Mouse (Mus musculus) limb, embryonic 10.5 days (tissue): ENCODE data around the gene Rpl36al. TPM values are rescaled to one million over a fixed set of nuclear protein-coding genes. Genes with fewer than 3 reads are reported as not detected.
"Not testable (repeated sequence)": the region's sequence is repeated elsewhere in the genome, so short reads cannot be mapped to it uniquely, and the experiment has no call there.

Source experiments
- DNase-seq: peaks from one replicate; pipeline ENCODE4 v3.0.0-alpha.2; 2017; ENCODE audit warnings: low spot score
- H3K27ac ChIP-seq: fragments of 300-500 bp; sonication (generic); 2 replicates; pipeline ENCODE4 v1.5.1; 2016; ENCODE audit warnings: mild to moderate bottlenecking
- H3K27me3 ChIP-seq: fragments of 300-500 bp; sonication (generic); 2 replicates; pipeline ENCODE4 v1.6.1; 2016; ENCODE audit warnings: low read depth, mild to moderate bottlenecking; ENCODE audit not compliant: poor library complexity, severe bottlenecking
- H3K36me3 ChIP-seq: fragments of 300-500 bp; sonication (generic); 2 replicates; pipeline ENCODE4 v1.6.1; 2016; ENCODE audit warnings: mild to moderate bottlenecking, moderate library complexity
- H3K4me1 ChIP-seq: fragments of 300-500 bp; sonication (generic); 2 replicates; pipeline ENCODE4 v1.6.1; 2016
- H3K4me3 ChIP-seq: fragments of 300-500 bp; sonication (generic); 2 replicates; pipeline ENCODE4 v1.5.1; 2016; ENCODE audit warnings: mild to moderate bottlenecking, moderate library complexity
- H3K9me3 ChIP-seq: fragments of 300-500 bp; sonication (generic); replicated peaks from 2 replicates; pipeline ENCODE4 v1.6.1; 2016; ENCODE audit warnings: mild to moderate bottlenecking
- WGBS: fragments of 180-500 bp; shearing (Covaris S2); methylation state at CpG from one replicate; pipeline ENCODE4 v1.1.7; 2016; 5-methylcytosine and 5-hydroxymethylcytosine counted together
- polyA plus RNA-seq: library from polyadenylated mRNA; unstranded; fragments of >200 nt; fragmentation: Nextera tagmentation; extraction: Ambion mirVana; gene quantifications from 2 replicates; pipeline ENCODE4 v1.2.1, GENCODE M21; 2016

Rpl36al gene
- polyA plus RNA-seq, 1 experiment from 2014 or later = 536 TPM

DNA sequence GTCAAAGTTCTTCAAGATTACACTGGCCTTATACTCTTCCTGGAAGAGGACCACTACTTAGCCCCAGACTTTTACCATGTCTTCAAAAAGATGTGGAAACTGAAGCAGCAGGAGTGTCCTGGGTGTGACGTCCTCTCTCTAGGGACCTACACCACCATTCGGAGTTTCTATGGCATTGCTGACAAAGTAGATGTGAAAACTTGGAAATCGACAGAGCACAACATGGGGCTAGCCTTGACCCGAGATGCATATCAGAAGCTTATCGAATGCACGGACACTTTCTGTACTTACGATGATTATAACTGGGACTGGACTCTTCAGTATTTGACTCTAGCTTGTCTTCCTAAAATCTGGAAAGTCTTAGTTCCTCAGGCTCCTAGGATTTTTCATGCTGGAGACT lies 1.5 kb upstream of the Rpl36al start:
- Histone ChIP-seq H3K27ac (peak overlapping the region; percentile 96), H3K27me3 (no peaks in the 10 kb centered on the region), H3K4me1 (peaks cover 16% of the 10 kb centered on the region), H3K36me3 (peaks cover 48% of the 10 kb centered on the region), H3K4me3 (peak overlapping the region; percentile 87), H3K9me3 (no peaks in the 10 kb centered on the region)
- WGBS = 84% methylated on average over 7 of the region's 7 CpGs
- DNase-seq = peak; percentile 25

DNA sequence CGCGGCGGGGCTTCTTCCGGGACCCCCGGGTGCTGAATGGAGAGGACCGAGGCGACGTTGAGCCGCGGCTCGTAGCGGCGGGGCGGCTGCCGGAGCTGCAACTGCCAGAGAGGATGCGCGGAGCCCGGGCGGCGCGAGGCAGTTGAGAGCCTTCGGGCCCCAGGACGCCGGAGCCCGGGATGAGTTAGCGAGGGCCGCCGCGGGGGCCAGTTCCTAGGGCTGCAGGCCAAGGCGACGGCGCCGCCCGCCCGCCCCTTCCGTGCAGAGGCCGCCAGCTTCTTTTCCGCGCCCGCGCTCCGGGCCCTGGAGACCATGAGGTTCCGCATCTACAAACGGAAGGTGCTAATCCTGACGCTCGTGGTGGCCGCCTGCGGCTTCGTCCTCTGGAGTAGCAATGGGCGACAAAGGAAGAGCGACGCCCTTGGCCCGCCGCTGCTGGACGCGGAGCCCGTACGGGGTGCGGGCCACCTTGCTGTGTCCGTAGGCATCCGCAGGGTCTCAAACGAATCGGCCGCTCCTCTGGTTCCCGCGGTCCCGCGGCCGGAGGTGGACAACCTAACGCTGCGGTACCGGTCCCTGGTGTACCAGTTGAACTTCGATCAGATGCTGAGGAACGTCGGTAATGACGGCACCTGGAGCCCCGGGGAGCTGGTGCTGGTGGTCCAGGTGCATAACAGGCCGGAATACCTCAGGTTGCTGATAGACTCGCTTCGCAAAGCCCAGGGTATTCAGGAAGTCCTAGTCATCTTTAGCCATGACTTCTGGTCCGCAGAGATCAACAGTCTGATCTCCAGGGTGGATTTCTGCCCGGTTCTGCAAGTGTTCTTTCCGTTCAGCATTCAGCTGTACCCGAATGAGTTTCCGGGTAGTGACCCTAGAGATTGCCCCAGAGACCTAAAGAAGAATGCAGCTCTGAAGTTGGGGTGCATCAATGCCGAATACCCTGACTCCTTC lies 736 bp upstream of the Rpl36al start:
- peak; percentile 76 for DNase-seq
- H3K4me1 ChIP-seq = peaks cover 16% of the 10 kb centered on the region
- H3K9me3 ChIP-seq = no peaks in the 10 kb centered on the region
- 4% methylated on average over 78 of the region's 86 CpGs for WGBS
- H3K27ac ChIP-seq = peak overlapping the region; percentile 96
- peak overlapping the region; percentile 87 for H3K4me3 ChIP-seq
- no peaks in the 10 kb centered on the region for H3K27me3 ChIP-seq
- peaks cover 44% of the 10 kb centered on the region for H3K36me3 ChIP-seq

DNA sequence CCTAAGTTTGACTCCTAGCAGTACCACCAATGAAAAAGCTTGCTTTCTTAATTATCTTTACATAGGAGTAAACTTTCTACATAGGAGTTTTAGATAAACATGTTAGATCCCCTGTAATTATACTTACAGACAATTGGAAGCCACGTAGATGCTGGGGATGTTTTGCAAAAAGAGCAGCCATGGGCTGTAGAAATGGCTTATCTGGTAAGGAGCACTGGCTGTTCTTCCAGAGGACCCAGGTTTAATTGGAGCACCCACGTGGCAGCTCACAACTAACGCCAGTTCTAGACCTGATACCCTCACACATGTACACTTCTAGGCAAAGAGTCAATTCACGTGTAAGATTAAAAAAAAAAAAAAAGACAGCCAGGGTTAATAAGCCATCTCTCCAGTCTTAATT lies 2.1 kb downstream of the Rpl36al start:
- Histone ChIP-seq H3K9me3 (no peaks in the 10 kb centered on the region), H3K4me1 (peaks cover 13% of the 10 kb centered on the region), H3K4me3 (no peak overlapping the region), H3K27ac (no peak overlapping the region), H3K27me3 (no peaks in the 10 kb centered on the region), H3K36me3 (peaks cover 53% of the 10 kb centered on the region)
- DNase-seq = no peak
- 90% methylated on average over 4 of the region's 4 CpGs for WGBS

DNA sequence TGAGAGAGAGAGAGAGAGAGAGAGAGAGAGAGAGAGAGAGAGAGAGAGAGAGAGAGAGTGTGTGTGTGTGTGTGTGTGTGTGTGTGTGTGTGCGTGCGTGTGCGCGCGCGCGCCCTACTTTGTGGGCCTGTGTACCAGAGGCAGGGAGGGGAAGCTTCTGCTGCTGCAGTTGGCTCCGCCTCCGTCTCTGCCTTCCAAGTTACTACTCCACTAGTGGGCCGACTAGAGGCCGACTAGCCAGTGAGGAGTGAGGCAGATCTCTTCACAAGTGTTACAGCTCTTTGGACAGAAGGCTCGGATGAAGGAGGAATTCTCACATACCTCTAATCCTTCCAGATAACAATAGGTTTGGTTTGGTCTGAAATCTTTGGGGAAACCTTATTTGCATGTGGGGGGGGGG lies 4.5 kb downstream of the Rpl36al start:
- 79% methylated on average over 12 of the region's 12 CpGs for WGBS
- Histone ChIP-seq H3K4me3 (no peak overlapping the region), H3K9me3 (no peaks in the 10 kb centered on the region)

DNA sequence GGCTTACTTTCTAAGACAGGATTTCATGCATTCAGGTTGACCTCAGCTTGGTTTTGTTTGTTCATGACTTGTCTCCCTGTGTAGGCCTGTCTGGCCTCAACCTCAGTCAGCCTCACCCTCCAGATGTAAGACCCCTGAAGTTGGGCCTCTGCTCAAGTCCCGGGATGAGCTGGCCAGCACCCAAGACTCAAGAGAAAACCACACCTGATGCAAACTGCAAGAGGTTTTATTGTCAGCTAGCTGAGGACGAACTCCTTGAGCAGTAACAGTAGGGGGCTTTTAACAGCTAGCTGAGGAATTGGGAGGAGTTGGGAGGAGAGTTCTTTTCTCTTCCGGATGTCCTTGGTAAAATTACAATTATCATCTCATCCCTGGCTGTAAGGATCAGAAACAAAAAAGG lies 6.4 kb downstream of the Rpl36al start:
- 87% methylated on average over 3 of the region's 3 CpGs for WGBS
- H3K27me3 ChIP-seq = no peaks in the 10 kb centered on the region
- peaks cover 87% of the 10 kb centered on the region for H3K36me3 ChIP-seq
- no peak overlapping the region for H3K27ac ChIP-seq
- no peaks in the 10 kb centered on the region for H3K4me1 ChIP-seq
- no peaks in the 10 kb centered on the region for H3K9me3 ChIP-seq
- peak; percentile 20 for DNase-seq
- no peak overlapping the region for H3K4me3 ChIP-seq

More for the DNA sequence above, 4.5 kb downstream of the Rpl36al start:
- peaks cover 70% of the 10 kb centered on the region for H3K36me3 ChIP-seq
- no peak overlapping the region for H3K27ac ChIP-seq
- peak; percentile 25 for DNase-seq
- no peaks in the 10 kb centered on the region for H3K27me3 ChIP-seq
- H3K4me1 ChIP-seq = no peaks in the 10 kb centered on the region

DNA sequence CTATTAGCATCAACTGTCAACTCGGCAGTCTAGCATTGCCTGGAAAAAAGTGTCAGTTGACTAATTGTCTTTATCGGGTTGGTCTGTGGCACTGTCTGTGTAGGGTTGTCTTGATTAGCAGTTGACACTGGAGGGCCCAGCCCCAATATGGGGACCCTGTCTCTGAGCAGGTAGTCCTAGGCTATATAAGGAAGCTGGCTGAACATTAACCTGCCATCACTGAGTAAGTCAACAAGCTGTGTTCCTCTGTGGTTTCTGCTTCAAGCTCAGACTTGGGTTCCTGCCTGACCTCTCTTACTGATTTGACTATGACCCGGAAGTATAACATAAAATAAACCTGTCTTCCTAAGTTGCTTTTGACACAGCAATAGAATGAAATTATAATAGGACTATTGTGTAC lies 7.9 kb downstream of the Rpl36al start:
- Histone ChIP-seq H3K4me3 (no peak overlapping the region), H3K9me3 (no peaks in the 10 kb centered on the region), H3K27ac (no peak overlapping the region), H3K4me1 (no peaks in the 10 kb centered on the region), H3K36me3 (peaks cover 80% of the 10 kb centered on the region), H3K27me3 (no peaks in the 10 kb centered on the region)
- peak; percentile 17 for DNase-seq
- 97% methylated on average over 3 of the region's 3 CpGs for WGBS

DNA sequence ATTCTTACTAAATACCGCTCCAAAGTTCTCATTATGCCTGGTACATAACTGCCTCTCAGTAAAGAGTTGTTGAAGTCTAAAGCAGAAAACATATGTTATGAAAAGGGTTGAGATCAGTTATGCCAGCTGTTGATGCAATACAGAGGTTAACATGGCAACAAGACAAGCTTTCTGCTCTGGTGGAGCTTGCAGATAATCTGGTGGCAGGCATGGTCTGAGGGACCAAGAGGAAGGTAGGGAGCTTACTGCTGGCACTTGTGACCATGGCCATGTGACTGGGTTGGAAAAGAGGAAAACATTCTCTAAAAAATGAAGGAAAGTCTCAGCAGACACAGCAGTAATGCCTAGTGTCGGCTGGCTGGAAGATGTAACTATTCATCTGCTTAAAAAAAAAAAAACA lies 12.6 kb downstream of the Rpl36al start:
- whole genome bisulfite sequencing = 94% methylated on average over 2 of the region's 2 CpGs
- Histone ChIP-seq H3K27me3 (no peaks in the 10 kb centered on the region), H3K4me1 (peaks cover 9% of the 10 kb centered on the region)

DNA sequence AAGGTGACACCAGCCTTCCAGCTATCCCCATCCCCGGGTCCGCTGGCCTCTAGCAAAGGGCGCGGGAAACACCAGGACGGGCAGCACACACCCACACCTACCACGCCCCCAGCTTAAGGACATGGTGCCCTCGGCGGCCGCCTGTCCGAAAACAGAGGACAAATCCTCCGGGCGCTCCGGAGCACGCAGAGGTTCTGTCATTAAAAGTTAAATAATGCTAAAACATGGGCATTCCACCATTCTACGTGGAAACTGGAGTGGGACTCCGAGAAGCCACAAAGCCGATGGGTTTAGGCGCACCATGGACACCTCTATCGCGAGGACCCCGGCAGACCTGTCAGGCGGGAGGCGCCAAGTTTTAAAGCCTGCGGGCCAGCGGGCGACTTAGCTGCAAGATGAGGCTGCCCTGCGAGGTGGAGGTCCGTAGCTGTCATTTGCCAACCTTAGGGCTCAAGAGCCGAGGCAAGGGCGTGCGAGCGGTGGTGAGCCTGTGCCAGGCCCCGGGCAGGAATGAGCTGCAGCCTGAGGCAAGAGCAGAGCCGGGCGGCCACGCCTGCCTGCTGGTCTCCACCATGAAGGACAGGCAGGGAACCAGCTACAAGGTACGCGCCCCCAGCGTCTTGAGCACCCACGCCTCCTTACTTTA lies 15.3 kb downstream of the Rpl36al start, which contains the start of gene Lrr1:
Lrr1 (plus strand) TSS at position 354 of the 646 bp plus-strand sequence.
- peak; percentile 89 for DNase-seq
- Histone ChIP-seq H3K4me3 (peak within 1 kb of the TSS; percentile 94), H3K27ac (peak within 1 kb of the TSS; percentile 98), H3K36me3 (peaks cover 18% of the 10 kb centered on the region), H3K4me1 (peaks cover 9% of the 10 kb centered on the region), H3K27me3 (no peaks in the 10 kb centered on the region), H3K9me3 (no peaks in the 10 kb centered on the region)
- under 1% methylated on average over 40 of the region's 40 CpGs for WGBS

More for the DNA sequence above, 12.6 kb downstream of the Rpl36al start:
- H3K9me3 ChIP-seq = no peaks in the 10 kb centered on the region
- no peak overlapping the region for H3K27ac ChIP-seq
- DNase-seq = no peak
- H3K4me3 ChIP-seq = no peak overlapping the region
- H3K36me3 ChIP-seq = peaks cover 45% of the 10 kb centered on the region

DNA sequence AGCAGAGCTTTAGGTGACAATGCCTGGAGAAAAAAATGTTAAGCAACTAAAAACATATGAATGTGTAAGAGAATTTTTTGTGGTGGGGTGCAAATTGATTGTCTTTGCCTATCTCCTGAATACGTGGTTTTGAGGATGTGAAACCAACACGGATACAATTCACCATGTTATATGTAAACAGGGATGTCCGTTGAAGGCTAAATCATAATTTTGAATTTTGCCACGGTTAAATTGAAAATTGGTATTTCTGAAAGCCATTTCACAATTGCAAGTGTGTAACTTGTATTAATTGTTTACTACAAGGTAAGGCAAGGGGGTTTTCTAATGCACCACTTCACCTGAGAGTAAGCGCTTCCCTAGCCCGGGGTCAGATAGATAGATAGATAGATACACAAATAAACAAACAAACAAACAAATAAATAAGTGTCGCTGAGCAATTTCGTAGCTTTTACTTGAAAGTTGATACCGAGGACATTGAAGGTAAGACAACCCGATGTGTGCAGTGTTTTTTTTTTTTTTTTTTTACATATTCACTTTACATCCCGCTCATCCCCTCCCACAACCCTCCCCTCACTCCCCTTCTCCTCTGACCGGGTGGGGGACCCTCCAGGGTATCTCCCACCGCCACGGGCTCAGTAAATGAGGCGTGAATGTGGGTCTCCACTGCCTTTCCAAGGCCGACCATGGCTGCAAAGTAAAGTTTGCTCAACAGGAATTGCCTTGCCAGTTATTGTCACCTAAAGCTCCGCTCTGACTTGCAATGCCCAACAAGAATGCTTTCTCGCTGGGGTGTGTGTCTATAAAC lies 16.0 kb downstream of the Rpl36al start:
- Histone ChIP-seq H3K27me3 (no peaks in the 10 kb centered on the region), H3K9me3 (no peaks in the 10 kb centered on the region), H3K36me3 (peaks cover 11% of the 10 kb centered on the region), H3K27ac (peak overlapping the region; percentile 98), H3K4me3 (peak overlapping the region; percentile 94), H3K4me1 (peaks cover 9% of the 10 kb centered on the region)
- DNase-seq = no peak
- 9% methylated on average over 18 of the region's 18 CpGs for WGBS

DNA sequence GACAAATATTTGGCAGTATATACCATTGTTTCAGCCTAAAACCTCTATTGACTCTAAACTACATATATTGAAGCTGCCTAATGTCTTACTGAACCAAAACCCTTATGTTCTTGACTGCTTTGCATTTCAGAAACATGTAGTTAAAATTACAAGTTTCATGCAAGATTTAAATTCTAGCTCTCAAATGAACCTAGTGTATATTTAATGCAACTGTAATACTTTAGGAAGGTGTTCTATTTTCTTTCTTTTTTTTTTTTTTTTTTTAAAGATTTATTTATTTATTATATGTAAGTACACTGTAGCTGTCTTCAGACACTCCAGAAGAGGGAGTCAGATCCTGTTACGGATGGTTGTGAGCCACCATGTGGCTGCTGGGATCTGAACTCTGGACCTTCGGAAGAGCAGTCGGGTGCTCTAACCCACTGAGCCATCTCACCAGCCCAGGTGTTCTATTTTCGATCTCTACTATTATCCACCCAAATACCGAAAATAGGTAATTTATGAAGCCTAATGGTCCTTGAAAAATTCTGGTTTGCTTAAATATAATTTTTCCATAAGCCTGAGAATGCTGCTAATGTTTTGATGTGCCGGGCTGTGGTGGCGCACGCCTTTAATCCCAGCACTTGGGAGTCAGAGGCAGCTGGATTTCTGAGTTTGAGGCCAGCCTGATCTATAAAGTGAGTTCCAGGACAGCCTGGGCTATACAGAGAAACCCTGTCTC lies 16.9 kb downstream of the Rpl36al start:
- not testable (repeated sequence) for H3K4me3 ChIP-seq, H3K36me3 ChIP-seq, H3K4me1 ChIP-seq, DNase-seq, H3K9me3 ChIP-seq, H3K27me3 ChIP-seq, H3K27ac ChIP-seq
- 72% methylated on average over 8 of the region's 8 CpGs for WGBS

DNA sequence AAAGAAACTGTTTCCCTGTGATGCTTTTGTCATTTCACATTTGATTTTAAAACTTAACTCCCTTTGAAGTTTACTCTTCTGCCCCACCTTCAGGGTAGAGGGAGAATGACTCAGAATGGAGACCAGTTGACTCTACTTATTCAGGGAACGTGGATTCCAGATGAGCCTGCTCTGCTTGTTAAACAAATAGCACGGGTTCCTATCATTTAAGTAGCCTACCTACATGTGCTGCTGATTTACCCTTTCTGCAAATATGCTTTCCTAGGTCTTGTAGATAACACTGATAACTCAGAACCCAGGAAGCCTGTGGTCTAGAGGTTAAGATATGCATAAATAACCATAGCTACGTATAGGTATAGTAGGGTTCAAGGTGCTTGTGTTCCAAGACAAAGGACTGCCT lies 19.0 kb downstream of the Rpl36al start:
- no peaks in the 10 kb centered on the region for H3K27me3 ChIP-seq
- H3K9me3 ChIP-seq = no peaks in the 10 kb centered on the region
- no peaks in the 10 kb centered on the region for H3K36me3 ChIP-seq
- no peak overlapping the region for H3K27ac ChIP-seq
- peaks cover 7% of the 10 kb centered on the region for H3K4me1 ChIP-seq
- H3K4me3 ChIP-seq = no peak overlapping the region
- DNase-seq = no peak
- WGBS = 58% methylated on average over 3 of the region's 3 CpGs

DNA sequence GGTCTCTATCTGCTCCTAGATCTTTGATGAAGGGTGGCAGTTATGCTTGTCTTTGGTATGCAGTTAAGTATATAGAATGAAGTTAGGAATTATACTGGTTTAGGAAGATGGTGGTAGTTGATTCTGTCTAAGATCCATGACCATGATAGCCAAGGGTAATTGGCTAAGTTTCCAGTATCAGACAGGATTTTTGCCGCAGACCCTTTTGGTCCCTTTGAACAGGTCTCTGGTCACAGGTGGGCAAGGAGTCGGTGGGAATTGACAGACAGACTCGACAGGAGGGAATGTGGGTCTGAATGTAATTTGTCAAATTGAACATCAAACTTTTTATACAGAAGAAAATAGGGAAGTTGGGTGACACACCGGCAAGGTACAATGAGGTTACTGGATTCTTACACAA lies 20.3 kb downstream of the Rpl36al start:
- H3K9me3 ChIP-seq, H3K4me3 ChIP-seq, DNase-seq, H3K27me3 ChIP-seq, H3K4me1 ChIP-seq, H3K27ac ChIP-seq, H3K36me3 ChIP-seq: not testable (repeated sequence)
- 89% methylated on average over 4 of the region's 4 CpGs for WGBS
